Mouse (Mus musculus): ENCODE data around the gene Sgo2a. TPM values are rescaled to one million over a fixed set of nuclear protein-coding genes. Genes with fewer than 3 reads are reported as not detected.
"Not testable (repeated sequence)": the region's sequence is repeated elsewhere in the genome, so short reads cannot be mapped to it uniquely, and the experiment has no call there.

Gene Sgo2a
- polyA plus RNA-seq, 1 experiment, result not detected

DNA sequence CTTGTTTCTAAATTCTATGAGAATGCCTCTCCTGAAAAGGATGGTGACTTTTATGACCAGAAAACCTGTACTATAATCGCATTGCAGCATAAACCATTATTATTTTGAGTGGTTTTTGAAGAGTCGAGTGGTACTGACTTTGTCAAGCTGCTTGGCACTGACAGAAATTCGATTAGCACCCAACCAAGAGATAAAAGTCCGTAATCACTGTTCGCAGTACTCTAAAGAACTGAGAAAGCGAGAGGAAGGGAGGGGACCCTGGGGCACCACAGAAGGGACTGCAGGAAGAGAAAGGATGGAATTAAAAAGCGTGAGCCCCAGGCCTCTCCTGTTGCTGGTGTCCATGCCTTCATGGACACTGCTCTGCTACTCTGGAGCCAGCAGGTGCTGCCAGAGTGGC, 31.9 kb downstream of the Sgo2a start:
- WGBS, result 81% methylated on average over 7 of the region's 7 CpGs
- Histone ChIP-seq H3K4me1 (ENCODE audit: control insufficient read depth, insufficient read depth, low read length) (no peaks in the 10 kb centered on the region; the same call in none of the 2 replicates), H3K27ac (ENCODE audit: insufficient read depth, low read depth, low read length) (no peak overlapping the region), H3K4me3 (ENCODE audit: insufficient read depth, low read depth, low read length) (no peak overlapping the region)
- TF ChIP-seq POLR2A (IDR thresholded peaks at IDR 0.05; ENCODE audit: insufficient read depth, low read depth, low read length), result no peak
- no peak for TF ChIP-seq CTCF (IDR thresholded peaks at IDR 0.05; ENCODE audit: insufficient read depth, low read depth, low read length)

DNA sequence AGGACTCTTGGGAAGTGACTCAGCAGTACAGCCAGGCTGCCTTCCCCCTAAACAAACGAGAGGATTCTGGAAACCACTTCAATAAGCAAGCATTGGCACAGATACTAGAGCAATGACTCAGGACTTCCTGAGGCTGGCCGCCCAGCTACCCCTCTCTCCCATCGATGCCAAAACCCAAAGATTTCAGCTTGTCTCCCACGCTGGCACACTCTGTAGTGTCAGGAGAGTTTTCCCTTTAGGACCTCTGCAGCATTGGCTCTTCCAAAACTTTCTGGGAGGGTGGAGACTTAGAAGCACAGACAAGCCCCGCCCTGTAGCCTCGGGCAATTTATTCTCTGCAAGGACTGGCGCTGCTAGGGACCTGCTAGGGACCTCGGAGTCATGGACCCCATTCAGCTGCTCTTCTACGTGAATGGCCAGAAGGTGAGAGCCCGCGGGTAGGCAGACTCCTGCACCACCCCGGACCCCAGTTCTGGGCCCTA, 33.9 kb downstream of the Sgo2a start, which contains the start of gene Aox1:
Gene Aox1, plus strand, starts transcription at position 296 of the 482 bp plus-strand sequence.
- TF ChIP-seq POLR2A (IDR thresholded peaks at IDR 0.05; ENCODE audit: insufficient read depth, low read depth, low read length) (no peak), CTCF (IDR thresholded peaks at IDR 0.05; ENCODE audit: insufficient read depth, low read depth, low read length) (no peak)
- Histone ChIP-seq H3K27ac (ENCODE audit: insufficient read depth, low read depth, low read length) (0 out of 2 replicates have a peak within 1 kb of the TSS, but pooled peaks have one; percentile 59), H3K4me1 (ENCODE audit: control insufficient read depth, insufficient read depth, low read length) (no peaks in the 10 kb centered on the region; the same call in none of the 2 replicates), H3K4me3 (ENCODE audit: insufficient read depth, low read depth, low read length) (peak within 1 kb of the TSS; percentile 28; the same call in 1 of the 2 replicates)
- WGBS, result 14% methylated on average over 12 of the region's 12 CpGs

DNA sequence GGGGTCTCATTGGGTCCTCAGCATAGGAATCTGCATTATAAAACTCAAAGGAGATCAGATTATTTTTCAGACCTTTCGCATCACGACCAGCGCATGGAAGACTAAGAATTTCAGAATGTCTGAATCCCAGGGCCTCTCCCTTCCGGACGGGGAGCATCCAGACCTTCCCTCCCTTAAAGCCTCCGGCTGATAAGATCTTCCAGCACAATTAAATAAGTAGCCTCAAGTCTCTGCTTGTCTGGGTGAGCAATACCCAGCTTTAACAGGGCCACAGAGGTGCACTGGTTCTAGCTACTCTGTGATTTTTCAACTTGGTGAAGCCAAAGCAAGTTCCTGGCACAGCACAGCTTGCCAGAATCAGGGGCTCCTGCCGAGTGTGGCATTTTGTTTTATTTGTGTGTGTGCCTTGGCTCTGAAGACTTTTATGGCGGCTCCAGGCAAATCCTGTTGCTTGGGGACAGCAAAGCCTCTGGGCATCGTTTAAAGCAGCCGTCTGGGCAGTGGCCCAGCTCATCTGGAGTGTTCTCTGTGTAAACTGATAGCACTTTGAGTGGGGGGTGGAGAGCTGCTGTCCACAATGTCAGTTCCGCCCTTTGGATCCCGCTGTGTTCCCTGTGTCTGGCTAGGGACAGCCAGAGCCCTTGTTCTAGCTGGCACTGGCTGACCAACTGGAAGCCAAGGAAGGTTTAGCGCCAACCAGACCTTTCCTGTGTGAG, 34.5 kb downstream of the Sgo2a start:
- 0 out of 2 replicates have a peak overlapping the region, but pooled peaks have one; percentile 59 for H3K27ac ChIP-seq (ENCODE audit: insufficient read depth, low read depth, low read length)

DNA sequence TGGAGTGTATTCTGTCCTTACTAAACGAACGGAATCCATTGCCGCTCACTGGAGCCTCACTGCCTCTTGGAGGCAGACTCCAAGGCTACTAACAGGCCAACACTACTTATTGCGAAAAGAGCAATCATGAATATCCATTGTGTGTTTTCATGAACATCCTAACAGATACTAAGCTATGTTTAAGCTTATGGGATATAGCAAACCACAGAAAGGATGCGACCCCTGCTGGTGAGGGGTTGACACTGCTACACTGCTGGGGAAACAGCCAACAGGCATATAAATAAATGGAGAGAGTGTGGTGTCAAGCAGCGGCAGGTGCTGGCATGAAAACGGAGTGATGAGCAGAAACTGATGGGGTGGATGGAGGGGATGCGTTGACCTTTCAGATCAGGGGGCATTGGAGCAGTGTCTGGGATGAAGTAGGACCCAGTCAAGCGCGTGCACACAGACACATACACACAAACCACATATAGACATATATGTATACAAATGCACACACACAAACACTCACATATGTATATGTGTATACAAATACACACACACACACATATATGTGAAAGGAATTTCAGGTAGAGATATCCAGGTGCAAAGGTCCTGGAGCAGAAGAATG, 35.5 kb downstream of the Sgo2a start:
- H3K27ac ChIP-seq (ENCODE audit: insufficient read depth, low read depth, low read length), result no peak overlapping the region
- no peaks in the 10 kb centered on the region; the same call in none of the 2 replicates for H3K4me1 ChIP-seq (ENCODE audit: control insufficient read depth, insufficient read depth, low read length)
- no peak for TF ChIP-seq POLR2A (IDR thresholded peaks at IDR 0.05; ENCODE audit: insufficient read depth, low read depth, low read length)
- WGBS, result 56% methylated on average over 10 of the region's 10 CpGs
- no peak overlapping the region for H3K4me3 ChIP-seq (ENCODE audit: insufficient read depth, low read depth, low read length)

More for the DNA sequence above, 34.5 kb downstream of the Sgo2a start:
- peak overlapping the region; percentile 28; the same call in 1 of the 2 replicates for H3K4me3 ChIP-seq (ENCODE audit: insufficient read depth, low read depth, low read length)
- TF ChIP-seq CTCF (IDR thresholded peaks at IDR 0.05; ENCODE audit: insufficient read depth, low read depth, low read length) (no peak), POLR2A (IDR thresholded peaks at IDR 0.05; ENCODE audit: insufficient read depth, low read depth, low read length) (no peak)
- 41% methylated on average over 13 of the region's 13 CpGs for WGBS
- no peaks in the 10 kb centered on the region; the same call in none of the 2 replicates for H3K4me1 ChIP-seq (ENCODE audit: control insufficient read depth, insufficient read depth, low read length)

DNA sequence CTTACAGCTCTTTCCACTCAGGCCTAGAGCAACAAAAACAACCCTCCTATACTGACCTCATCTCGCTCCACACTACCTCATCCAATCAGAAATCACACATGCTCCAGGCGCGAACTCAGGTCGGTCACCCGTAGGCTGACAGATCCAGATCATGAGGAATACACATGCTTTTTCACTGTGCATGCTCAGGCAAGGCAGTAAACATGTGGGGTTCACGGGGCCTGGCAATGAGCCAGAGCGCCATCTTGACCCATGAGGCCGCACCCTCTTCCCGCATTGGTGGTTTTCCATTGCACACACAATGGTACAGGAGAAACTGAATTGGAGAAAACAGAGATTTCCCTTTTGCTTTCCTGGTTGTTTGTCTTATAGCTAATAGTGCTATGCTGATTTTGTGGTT, 41.5 kb downstream of the Sgo2a start:
- WGBS, result 94% methylated on average over 9 of the region's 9 CpGs
- not testable (repeated sequence) for H3K4me3 ChIP-seq (ENCODE audit: insufficient read depth, low read depth, low read length); H3K4me1 ChIP-seq (ENCODE audit: control insufficient read depth, insufficient read depth, low read length); H3K27ac ChIP-seq (ENCODE audit: insufficient read depth, low read depth, low read length)

DNA sequence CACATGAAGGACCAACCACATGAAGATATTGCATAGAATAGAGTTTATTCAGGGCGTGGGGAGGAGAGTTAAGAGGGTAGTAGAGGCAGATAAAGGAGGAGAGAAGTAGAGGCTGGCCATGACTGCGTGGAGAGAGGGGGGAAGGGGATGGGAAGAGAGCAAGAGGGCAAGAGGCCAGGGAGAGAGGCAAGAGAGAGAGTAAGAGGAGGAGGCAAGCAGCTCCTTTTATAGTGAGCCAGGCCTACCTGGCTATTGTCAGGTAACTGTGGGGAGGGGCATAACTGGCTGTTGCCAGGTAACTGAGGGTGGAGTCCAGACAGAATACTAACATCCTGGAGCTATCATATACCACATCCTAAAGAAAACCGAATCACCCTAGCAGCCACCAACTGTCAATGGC, 49.3 kb downstream of the Sgo2a start:
- Histone ChIP-seq H3K27ac (ENCODE audit: insufficient read depth, low read depth, low read length) (no peak overlapping the region), H3K4me3 (ENCODE audit: insufficient read depth, low read depth, low read length) (no peak overlapping the region), H3K4me1 (ENCODE audit: control insufficient read depth, insufficient read depth, low read length) (no peaks in the 10 kb centered on the region)
- no peak for TF ChIP-seq POLR2A (IDR thresholded peaks at IDR 0.05; ENCODE audit: insufficient read depth, low read depth, low read length)
- TF ChIP-seq CTCF (IDR thresholded peaks at IDR 0.05; ENCODE audit: insufficient read depth, low read depth, low read length), result no peak
- whole genome bisulfite sequencing, result 88% methylated on average over 3 of the region's 3 CpGs

DNA sequence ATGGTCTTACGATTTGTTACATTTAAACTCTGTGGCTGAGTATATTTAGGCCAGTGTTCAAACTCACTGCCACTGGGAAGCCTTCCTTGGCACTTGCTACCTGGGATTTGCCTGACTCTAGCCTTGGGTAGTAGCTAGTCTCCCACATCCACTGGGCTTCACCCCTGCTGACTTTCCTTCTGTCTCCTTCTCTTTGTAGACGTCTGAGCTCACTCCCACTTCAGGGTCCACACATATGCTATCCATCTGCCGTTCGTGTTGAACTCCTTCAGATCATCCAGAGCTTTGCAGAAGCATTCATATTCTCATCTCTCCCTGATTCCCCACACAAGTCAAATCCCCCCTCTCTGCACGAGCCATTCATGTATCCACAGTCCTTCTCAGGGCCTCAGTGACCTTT, 49.8 kb downstream of the Sgo2a start:
- Histone ChIP-seq H3K4me3 (ENCODE audit: insufficient read depth, low read depth, low read length) (no peak overlapping the region), H3K27ac (ENCODE audit: insufficient read depth, low read depth, low read length) (no peak overlapping the region), H3K4me1 (ENCODE audit: control insufficient read depth, insufficient read depth, low read length) (no peaks in the 10 kb centered on the region)
- WGBS, result 77% methylated on average over 5 of the region's 5 CpGs
- TF ChIP-seq POLR2A (IDR thresholded peaks at IDR 0.05; ENCODE audit: insufficient read depth, low read depth, low read length), result no peak
- no peak for TF ChIP-seq CTCF (IDR thresholded peaks at IDR 0.05; ENCODE audit: insufficient read depth, low read depth, low read length)

DNA sequence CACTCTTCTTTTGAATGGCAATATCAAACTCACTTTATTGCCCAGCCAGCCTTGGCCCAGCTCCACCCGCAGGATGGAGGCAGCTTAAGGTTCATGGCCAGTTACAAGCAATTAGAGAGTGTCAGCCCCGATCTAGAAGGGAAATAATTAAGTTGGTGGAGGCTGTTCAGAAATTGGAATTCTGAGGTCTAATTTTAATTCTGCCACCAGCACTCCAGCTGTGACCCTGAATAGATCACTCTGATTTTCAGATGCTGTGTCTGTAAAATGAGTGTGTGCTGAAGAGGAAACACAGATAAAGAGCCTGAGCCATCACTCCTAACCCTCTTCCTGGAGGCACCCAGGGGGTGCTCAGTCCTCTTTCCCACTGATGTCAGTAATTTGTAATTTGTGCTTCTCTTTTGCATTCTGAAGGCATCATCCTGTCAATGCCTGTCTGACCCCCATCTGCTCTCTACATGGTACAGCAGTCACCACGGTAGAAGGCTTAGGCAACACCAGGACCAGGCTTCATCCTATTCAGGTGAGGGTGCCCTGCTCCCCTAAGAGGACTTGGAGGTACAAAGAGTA, 51.0 kb downstream of the Sgo2a start:
- no peak overlapping the region for H3K27ac ChIP-seq (ENCODE audit: insufficient read depth, low read depth, low read length)

DNA sequence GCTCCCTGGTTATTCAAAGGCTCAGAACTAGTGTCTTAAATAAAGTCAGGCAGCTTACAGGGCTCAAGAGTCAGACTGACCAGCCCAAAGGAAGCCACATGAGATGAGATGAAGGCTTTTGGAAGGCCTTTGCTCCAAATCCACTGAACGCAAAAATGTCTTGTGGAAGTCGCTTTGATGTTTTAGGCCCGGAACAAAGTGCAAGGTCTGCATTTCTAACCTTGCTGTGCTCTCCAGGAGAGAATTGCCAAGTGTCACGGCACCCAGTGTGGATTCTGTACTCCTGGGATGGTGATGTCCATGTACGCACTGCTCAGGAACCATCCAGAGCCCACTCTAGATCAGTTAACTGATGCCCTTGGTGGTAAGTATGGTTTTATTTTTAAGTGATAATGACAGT, 53.4 kb downstream of the Sgo2a start:
- WGBS, result 93% methylated on average over 5 of the region's 5 CpGs
- Histone ChIP-seq H3K4me3 (ENCODE audit: insufficient read depth, low read depth, low read length) (no peak overlapping the region), H3K4me1 (ENCODE audit: control insufficient read depth, insufficient read depth, low read length) (no peaks in the 10 kb centered on the region), H3K27ac (ENCODE audit: insufficient read depth, low read depth, low read length) (no peak overlapping the region)
- no peak for TF ChIP-seq CTCF (IDR thresholded peaks at IDR 0.05; ENCODE audit: insufficient read depth, low read depth, low read length)
- TF ChIP-seq POLR2A (IDR thresholded peaks at IDR 0.05; ENCODE audit: insufficient read depth, low read depth, low read length), result no peak

More for the DNA sequence above, 51.0 kb downstream of the Sgo2a start:
- Histone ChIP-seq H3K4me1 (ENCODE audit: control insufficient read depth, insufficient read depth, low read length) (no peaks in the 10 kb centered on the region), H3K4me3 (ENCODE audit: insufficient read depth, low read depth, low read length) (no peak overlapping the region)
- no peak for TF ChIP-seq CTCF (IDR thresholded peaks at IDR 0.05; ENCODE audit: insufficient read depth, low read depth, low read length)
- TF ChIP-seq POLR2A (IDR thresholded peaks at IDR 0.05; ENCODE audit: insufficient read depth, low read depth, low read length), result no peak
- 31% methylated on average over 3 of the region's 3 CpGs for WGBS

Data from olfactory bulb, adult 2 months (tissue).